Mouse (Mus musculus): Measurements from ENCODE around the gene 4930438A08Rik. TPM values are rescaled to one million over a fixed set of nuclear protein-coding genes. Genes with fewer than 3 reads are reported as not detected.
A peak's percentile ranks its signal among the peaks of the same experiment; 100 is the strongest.

Gene 4930438A08Rik
- polyA plus RNA-seq, 1 experiment, result 0.67 TPM

GRCm38 (mm10) chr11:58250550-58250949 lies 24.0 kb upstream of the 4930438A08Rik start:
- H3K4me3 ChIP-seq, result no peak overlapping the region

DNA sequence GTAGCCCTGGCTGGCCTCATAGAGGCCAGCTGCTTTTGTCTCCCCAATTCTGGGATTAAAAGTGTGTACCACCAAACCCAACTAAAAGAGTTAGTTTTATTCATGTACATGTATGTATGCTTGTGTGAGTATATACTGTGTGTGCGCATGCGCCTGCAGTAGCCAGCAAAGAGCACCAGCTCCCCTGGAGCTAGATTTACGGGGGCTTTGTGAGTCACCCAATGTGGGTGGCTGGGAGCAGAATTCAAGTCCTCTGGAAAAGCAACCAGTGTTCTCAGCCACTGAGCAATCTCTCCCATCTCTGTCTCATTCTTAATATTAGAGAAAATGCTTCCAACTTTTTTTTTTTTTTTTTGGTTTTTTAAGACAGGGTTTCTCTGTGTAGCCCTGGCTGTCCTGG lies 20.2 kb upstream of the 4930438A08Rik start:
- Histone ChIP-seq H3ac (ENCODE audit: control insufficient read depth, insufficient read length) (no peak overlapping the region), H3K4me3 (no peak overlapping the region), H3K4me2 (ENCODE audit: low read depth) (no peak overlapping the region), H3K79me2 (ENCODE audit: control insufficient read depth, insufficient read depth) (no peaks in the 10 kb centered on the region), H3K27me3 (ENCODE audit: control insufficient read depth, insufficient read depth, insufficient read length) (no peaks in the 10 kb centered on the region), H3K36me3 (ENCODE audit: control insufficient read depth, insufficient read depth) (no peaks in the 10 kb centered on the region)
- TF ChIP-seq TCF12 (IDR thresholded peaks at IDR 0.05; ENCODE audit: insufficient read depth, poor library complexity, severe bottlenecking), result no peak
- TF ChIP-seq USF1 (IDR thresholded peaks at IDR 0.05; ENCODE audit: low read depth), result no peak
- TF ChIP-seq CEBPB (IDR thresholded peaks at IDR 0.05; ENCODE audit: insufficient read depth, poor library complexity, severe bottlenecking), result no peak
- TF ChIP-seq E2F4 (IDR thresholded peaks at IDR 0.05; ENCODE audit: insufficient read depth), result no peak
- no peak for TF ChIP-seq POLR2A (IDR thresholded peaks at IDR 0.05; ENCODE audit: insufficient read length, low read depth)
- no peak for TF ChIP-seq REST (IDR thresholded peaks at IDR 0.05; ENCODE audit: insufficient read depth, insufficient read length)
- TF ChIP-seq MAX (IDR thresholded peaks at IDR 0.05; ENCODE audit: low read depth), result no peak
- TF ChIP-seq POLR2AphosphoS2 (IDR thresholded peaks at IDR 0.05; ENCODE audit: insufficient read length, low read depth), result no peak

More at GRCm38 (mm10) chr11:58250550-58250949, 24.0 kb upstream of the 4930438A08Rik start:
- no peaks in the 10 kb centered on the region for H3K27me3 ChIP-seq (ENCODE audit: control insufficient read depth, insufficient read depth, insufficient read length)
- H3K79me2 ChIP-seq (ENCODE audit: control insufficient read depth, insufficient read depth), result no peaks in the 10 kb centered on the region
- H3K36me3 ChIP-seq (ENCODE audit: control insufficient read depth, insufficient read depth), result no peaks in the 10 kb centered on the region
- H3ac ChIP-seq (ENCODE audit: control insufficient read depth, insufficient read length), result no peak overlapping the region
- no peak for TF ChIP-seq MAX (IDR thresholded peaks at IDR 0.05; ENCODE audit: low read depth)
- TF ChIP-seq MYOD1 (IDR thresholded peaks at IDR 0.05; ENCODE audit: control insufficient read depth in 1 of 3, insufficient read length in 2 of 3, low read depth in 2 of 3), result no peak
- 0 out of 2 replicates have a peak, but pooled peaks have one; percentile 29 for TF ChIP-seq CEBPB (IDR thresholded peaks at IDR 0.05; ENCODE audit: insufficient read depth, poor library complexity, severe bottlenecking)
- no peak for TF ChIP-seq E2F4 (IDR thresholded peaks at IDR 0.05; ENCODE audit: insufficient read depth)
- TF ChIP-seq REST (IDR thresholded peaks at IDR 0.05; ENCODE audit: insufficient read depth, insufficient read length), result no peak
- H3K4me2 ChIP-seq (ENCODE audit: low read depth), result no peak overlapping the region

DNA sequence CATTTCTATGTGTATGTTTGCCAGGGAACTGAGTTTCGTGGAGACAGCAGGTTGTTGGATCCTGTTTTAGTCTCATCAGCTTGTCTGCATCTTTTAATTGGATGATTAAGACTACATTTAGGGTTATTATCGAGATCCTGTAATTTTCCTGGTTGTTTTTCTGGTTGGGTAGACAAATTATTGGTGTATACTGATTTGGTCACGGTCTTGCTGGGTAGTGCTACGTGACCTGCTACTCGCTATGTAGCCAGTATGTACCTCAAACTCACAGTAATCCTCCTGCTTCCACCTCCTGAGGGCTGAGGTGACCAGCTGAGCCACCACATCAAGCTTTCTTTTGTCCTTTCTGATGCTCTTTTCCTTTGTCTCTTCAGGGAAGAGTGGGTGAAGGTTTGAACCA lies 16.8 kb upstream of the 4930438A08Rik start:
- no peaks in the 10 kb centered on the region for H3K79me2 ChIP-seq (ENCODE audit: control insufficient read depth, insufficient read depth)
- H3ac ChIP-seq (ENCODE audit: control insufficient read depth, insufficient read length), result no peak overlapping the region
- H3K4me2 ChIP-seq (ENCODE audit: low read depth), result no peak overlapping the region
- no peak overlapping the region for H3K4me3 ChIP-seq
- TF ChIP-seq POLR2AphosphoS2 (IDR thresholded peaks at IDR 0.05; ENCODE audit: insufficient read length, low read depth) (no peak), TCF12 (IDR thresholded peaks at IDR 0.05; ENCODE audit: insufficient read depth, poor library complexity, severe bottlenecking) (no peak), MAX (IDR thresholded peaks at IDR 0.05; ENCODE audit: low read depth) (no peak), REST (IDR thresholded peaks at IDR 0.05; ENCODE audit: insufficient read depth, insufficient read length) (no peak), MYOG (IDR thresholded peaks at IDR 0.05; ENCODE audit: control insufficient read depth in 1 of 3, insufficient read depth in 1 of 3, insufficient read length in 2 of 3, low read depth in 2 of 3) (no peak), SRF (IDR thresholded peaks at IDR 0.05; ENCODE audit: control insufficient read depth, insufficient read length, low read depth) (no peak), TCF3 (IDR thresholded peaks at IDR 0.05; ENCODE audit: insufficient read length, low read depth) (no peak), USF1 (IDR thresholded peaks at IDR 0.05; ENCODE audit: low read depth) (no peak), CEBPB (IDR thresholded peaks at IDR 0.05; ENCODE audit: insufficient read depth, poor library complexity, severe bottlenecking) (no peak), POLR2A (IDR thresholded peaks at IDR 0.05; ENCODE audit: insufficient read length, low read depth) (no peak), MYOD1 (IDR thresholded peaks at IDR 0.05; ENCODE audit: control insufficient read depth in 1 of 3, insufficient read length in 2 of 3, low read depth in 2 of 3) (no peak), E2F4 (IDR thresholded peaks at IDR 0.05; ENCODE audit: insufficient read depth) (no peak)
- H3K27me3 ChIP-seq (ENCODE audit: control insufficient read depth, insufficient read depth, insufficient read length), result no peaks in the 10 kb centered on the region
- H3K36me3 ChIP-seq (ENCODE audit: control insufficient read depth, insufficient read depth), result no peaks in the 10 kb centered on the region

DNA sequence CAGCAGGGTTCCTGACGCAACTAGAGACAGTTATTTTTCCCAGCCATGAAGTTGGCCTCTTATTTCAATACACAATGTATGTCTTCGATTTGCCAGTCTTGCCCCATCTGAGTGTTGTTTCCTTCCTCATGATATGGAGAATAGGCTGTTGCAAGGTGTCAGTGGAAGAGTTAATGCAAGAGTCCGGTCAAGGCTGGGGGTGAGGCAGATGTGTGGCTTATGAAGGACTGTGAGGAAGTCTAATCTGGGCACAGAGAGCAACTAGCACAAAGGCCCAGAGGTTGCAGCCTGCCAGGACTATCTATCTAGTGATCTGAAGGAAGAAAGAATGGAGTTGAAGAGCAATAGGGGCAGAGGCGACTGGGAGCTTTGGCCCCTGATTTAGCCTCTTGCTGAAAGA lies 14.4 kb upstream of the 4930438A08Rik start:
- Histone ChIP-seq H3K4me2 (ENCODE audit: low read depth) (no peak overlapping the region), H3ac (ENCODE audit: control insufficient read depth, insufficient read length) (no peak overlapping the region), H3K79me2 (ENCODE audit: control insufficient read depth, insufficient read depth) (no peaks in the 10 kb centered on the region), H3K36me3 (ENCODE audit: control insufficient read depth, insufficient read depth) (no peaks in the 10 kb centered on the region), H3K27me3 (ENCODE audit: control insufficient read depth, insufficient read depth, insufficient read length) (peaks cover 17% of the 10 kb centered on the region), H3K4me3 (no peak overlapping the region)
- no peak for TF ChIP-seq MAX (IDR thresholded peaks at IDR 0.05; ENCODE audit: low read depth)
- no peak for TF ChIP-seq TCF12 (IDR thresholded peaks at IDR 0.05; ENCODE audit: insufficient read depth, poor library complexity, severe bottlenecking)
- TF ChIP-seq USF1 (IDR thresholded peaks at IDR 0.05; ENCODE audit: low read depth), result no peak
- no peak for TF ChIP-seq MYOD1 (IDR thresholded peaks at IDR 0.05; ENCODE audit: control insufficient read depth in 1 of 3, insufficient read length in 2 of 3, low read depth in 2 of 3)
- no peak for TF ChIP-seq POLR2AphosphoS2 (IDR thresholded peaks at IDR 0.05; ENCODE audit: insufficient read length, low read depth)
- TF ChIP-seq MYOG (IDR thresholded peaks at IDR 0.05; ENCODE audit: control insufficient read depth in 1 of 3, insufficient read depth in 1 of 3, insufficient read length in 2 of 3, low read depth in 2 of 3), result no peak
- no peak for TF ChIP-seq POLR2A (IDR thresholded peaks at IDR 0.05; ENCODE audit: insufficient read length, low read depth)
- TF ChIP-seq TCF3 (IDR thresholded peaks at IDR 0.05; ENCODE audit: insufficient read length, low read depth), result no peak
- no peak for TF ChIP-seq E2F4 (IDR thresholded peaks at IDR 0.05; ENCODE audit: insufficient read depth)
- no peak for TF ChIP-seq SRF (IDR thresholded peaks at IDR 0.05; ENCODE audit: control insufficient read depth, insufficient read length, low read depth)
- TF ChIP-seq REST (IDR thresholded peaks at IDR 0.05; ENCODE audit: insufficient read depth, insufficient read length), result no peak
- TF ChIP-seq CEBPB (IDR thresholded peaks at IDR 0.05; ENCODE audit: insufficient read depth, poor library complexity, severe bottlenecking), result no peak

- TF ChIP-seq REST (IDR thresholded peaks at IDR 0.05; ENCODE audit: insufficient read depth, insufficient read length) (no peak), MAX (IDR thresholded peaks at IDR 0.05; ENCODE audit: low read depth) (no peak), POLR2AphosphoS2 (IDR thresholded peaks at IDR 0.05; ENCODE audit: insufficient read length, low read depth) (no peak), USF1 (IDR thresholded peaks at IDR 0.05; ENCODE audit: low read depth) (no peak), POLR2A (IDR thresholded peaks at IDR 0.05; ENCODE audit: insufficient read length, low read depth) (no peak), SRF (IDR thresholded peaks at IDR 0.05; ENCODE audit: control insufficient read depth, insufficient read length, low read depth) (no peak)
- peaks cover 20% of the 10 kb centered on the region for H3K27me3 ChIP-seq (ENCODE audit: control insufficient read depth, insufficient read depth, insufficient read length)
- H3K4me3 ChIP-seq, result no peak overlapping the region
- H3K79me2 ChIP-seq (ENCODE audit: control insufficient read depth, insufficient read depth), result no peaks in the 10 kb centered on the region
- H3K36me3 ChIP-seq (ENCODE audit: control insufficient read depth, insufficient read depth), result no peaks in the 10 kb centered on the region
- H3ac ChIP-seq (ENCODE audit: control insufficient read depth, insufficient read length), result no peak overlapping the region
- H3K4me2 ChIP-seq (ENCODE audit: low read depth), result no peak overlapping the region
These were observed 12.8 kb upstream of the 4930438A08Rik start for GRCm38 (mm10) chr11:58261826-58262225.

All from myocyte (in vitro differentiated cells).